Mouse (Mus musculus): ENCODE measurements around the gene Ralgapb.

GRCm38 (mm10) chr2:158379354-158380078 is 30.1 kb upstream of the Ralgapb start:
- TF ChIP-seq CTCF (IDR thresholded peaks at IDR 0.05; ENCODE audit: control insufficient read depth, insufficient read depth, insufficient read length) = peak; percentile 85
- no peak for TF ChIP-seq USF1 (IDR thresholded peaks at IDR 0.05; ENCODE audit: low read depth)
- no peak for TF ChIP-seq MAX (IDR thresholded peaks at IDR 0.05)
- TF ChIP-seq CEBPB (IDR thresholded peaks at IDR 0.05; ENCODE audit: low read depth) = no peak
